Mouse (Mus musculus): Measurements from ENCODE around the gene Cdkn1c.

The Cdkn1c gene

GRCm38 (mm10) chr7:143460874-143461273 lies at the start of gene Cdkn1c:
Gene Cdkn1c, minus strand, starts transcription at chr7:143461050.
- DNase-seq (ENCODE audit: low read depth, low spot score): peak; percentile 87

GRCm38 (mm10) chr7:143509566-143509965 lies 48.7 kb upstream of the Cdkn1c start:
- H3K27me3 ChIP-seq (ENCODE audit: control insufficient read depth, insufficient read depth, low read length, poor library complexity, severe bottlenecking): no peaks in the 10 kb centered on the region
- no peak for DNase-seq (ENCODE audit: low read depth, low spot score)
- H3K36me3 ChIP-seq (ENCODE audit: control insufficient read depth, insufficient read depth, low read length, poor library complexity, severe bottlenecking): peaks cover 1% of the 10 kb centered on the region

More at GRCm38 (mm10) chr7:143460874-143461273, at the start of gene Cdkn1c:
- Histone ChIP-seq H3K36me3 (ENCODE audit: control insufficient read depth, insufficient read depth, low read length, poor library complexity, severe bottlenecking) (no peaks in the 10 kb centered on the region), H3K27me3 (ENCODE audit: control insufficient read depth, insufficient read depth, low read length, poor library complexity, severe bottlenecking) (no peaks in the 10 kb centered on the region)

DNA sequence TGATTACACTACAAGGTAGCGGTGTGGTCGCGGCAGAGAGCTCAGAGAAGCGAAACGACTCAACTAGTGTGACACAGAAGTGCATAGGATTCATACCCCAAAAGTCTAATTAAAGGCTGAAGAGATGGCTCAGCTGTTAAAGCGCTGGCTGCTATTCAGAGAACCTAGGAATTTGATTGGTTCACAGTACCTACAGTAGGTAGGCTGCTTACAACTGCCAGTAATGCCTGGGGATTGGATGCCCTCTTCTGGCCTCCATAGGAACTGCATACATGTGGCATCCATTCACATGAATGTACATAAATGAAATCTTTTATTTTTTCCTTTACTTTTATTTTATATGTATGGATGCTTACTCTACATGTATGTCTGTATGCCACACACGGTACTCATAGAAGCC lies 45.8 kb upstream of the Cdkn1c start:
- Histone ChIP-seq H3K36me3 (ENCODE audit: control insufficient read depth, insufficient read depth, low read length, poor library complexity, severe bottlenecking) (no peaks in the 10 kb centered on the region), H3K27me3 (ENCODE audit: control insufficient read depth, insufficient read depth, low read length, poor library complexity, severe bottlenecking) (no peaks in the 10 kb centered on the region)
- DNase-seq (ENCODE audit: low read depth, low spot score): peak; percentile 69

GRCm38 (mm10) chr7:143506271-143506670 lies 45.4 kb upstream of the Cdkn1c start:
- DNase-seq (ENCODE audit: low read depth, low spot score): no peak
- Histone ChIP-seq H3K27me3 (ENCODE audit: control insufficient read depth, insufficient read depth, low read length, poor library complexity, severe bottlenecking) (no peaks in the 10 kb centered on the region), H3K36me3 (ENCODE audit: control insufficient read depth, insufficient read depth, low read length, poor library complexity, severe bottlenecking) (no peaks in the 10 kb centered on the region)

GRCm38 (mm10) chr7:143505823-143506222 lies 45.0 kb upstream of the Cdkn1c start:
- no peaks in the 10 kb centered on the region for H3K27me3 ChIP-seq (ENCODE audit: control insufficient read depth, insufficient read depth, low read length, poor library complexity, severe bottlenecking)
- peak; percentile 64 for DNase-seq (ENCODE audit: low read depth, low spot score)
- no peaks in the 10 kb centered on the region for H3K36me3 ChIP-seq (ENCODE audit: control insufficient read depth, insufficient read depth, low read length, poor library complexity, severe bottlenecking)

DNA sequence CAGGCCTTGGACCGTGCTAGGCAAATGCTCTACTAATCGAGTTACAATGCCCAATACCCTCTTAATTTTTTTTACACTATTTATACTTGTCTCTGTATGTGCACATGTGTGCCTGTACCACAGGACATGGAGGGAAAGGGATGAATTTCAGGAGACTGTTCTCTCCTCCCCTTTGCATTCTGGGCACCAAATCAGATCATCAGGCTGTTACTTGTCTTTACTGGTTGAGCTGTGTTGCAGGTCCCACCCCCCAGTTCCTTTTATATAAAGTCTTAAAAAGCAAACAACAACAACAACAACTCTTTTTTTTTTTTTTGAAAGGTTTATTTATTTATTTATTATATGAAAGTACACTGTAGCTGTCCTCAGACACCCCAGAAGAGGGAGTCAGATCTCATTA lies 44.6 kb upstream of the Cdkn1c start:
- Histone ChIP-seq H3K36me3 (ENCODE audit: control insufficient read depth, insufficient read depth, low read length, poor library complexity, severe bottlenecking) (no peaks in the 10 kb centered on the region), H3K27me3 (ENCODE audit: control insufficient read depth, insufficient read depth, low read length, poor library complexity, severe bottlenecking) (no peaks in the 10 kb centered on the region)
- no peak for DNase-seq (ENCODE audit: low read depth, low spot score)

GRCm38 (mm10) chr7:143503926-143504325 lies 43.1 kb upstream of the Cdkn1c start:
- Histone ChIP-seq H3K27me3 (ENCODE audit: control insufficient read depth, insufficient read depth, low read length, poor library complexity, severe bottlenecking) (no peaks in the 10 kb centered on the region), H3K36me3 (ENCODE audit: control insufficient read depth, insufficient read depth, low read length, poor library complexity, severe bottlenecking) (no peaks in the 10 kb centered on the region)
- no peak for DNase-seq (ENCODE audit: low read depth, low spot score)

DNA sequence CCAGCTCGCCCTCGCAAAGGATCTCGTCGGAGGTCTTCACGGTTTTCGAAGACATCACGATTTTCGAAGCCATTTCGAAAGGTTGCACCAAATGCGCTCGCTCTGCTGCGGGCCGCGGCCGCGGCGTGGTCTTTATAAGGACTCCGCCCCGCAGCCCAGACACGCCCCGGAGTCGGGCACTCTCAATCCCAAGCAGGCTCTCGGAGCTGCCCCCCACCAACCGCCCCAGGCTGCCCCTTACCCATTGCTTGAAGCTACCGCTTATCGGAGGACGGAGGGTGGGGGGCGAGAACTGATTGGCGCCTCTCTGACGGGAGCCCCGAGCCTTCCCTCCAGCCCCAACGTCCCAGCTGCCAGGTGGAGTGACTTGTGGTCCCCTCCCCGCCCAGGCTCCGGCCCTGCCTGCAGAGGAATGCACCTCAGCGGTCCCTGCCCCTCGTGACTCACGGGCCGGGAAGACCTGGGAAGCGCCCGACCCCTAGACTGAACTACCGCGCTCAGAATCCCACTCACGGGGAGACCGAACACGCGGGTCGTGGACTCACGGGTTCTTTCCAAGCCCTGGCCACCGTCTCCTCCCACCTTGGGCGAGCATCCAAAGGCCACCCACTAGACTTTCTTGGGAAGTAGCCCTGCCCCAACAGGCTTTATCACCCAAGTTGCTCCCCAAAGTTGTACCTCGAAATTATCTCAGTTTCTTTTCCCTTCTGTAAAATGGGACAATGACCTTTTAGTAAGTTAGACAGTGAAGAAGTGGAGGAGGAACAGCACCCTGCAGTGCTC lies 41.8 kb upstream of the Cdkn1c start, which contains the start of gene Phlda2:
TSS of gene Phlda2 (minus strand) at position 733 of the 783 bp plus-strand sequence.
- no peak for DNase-seq (ENCODE audit: low read depth, low spot score)
- H3K36me3 ChIP-seq (ENCODE audit: control insufficient read depth, insufficient read depth, low read length, poor library complexity, severe bottlenecking): no peaks in the 10 kb centered on the region
- H3K27me3 ChIP-seq (ENCODE audit: control insufficient read depth, insufficient read depth, low read length, poor library complexity, severe bottlenecking): no peaks in the 10 kb centered on the region

GRCm38 (mm10) chr7:143501643-143502417 lies 41.0 kb upstream of the Cdkn1c start:
- H3K27me3 ChIP-seq (ENCODE audit: control insufficient read depth, insufficient read depth, low read length, poor library complexity, severe bottlenecking): no peaks in the 10 kb centered on the region
- H3K36me3 ChIP-seq (ENCODE audit: control insufficient read depth, insufficient read depth, low read length, poor library complexity, severe bottlenecking): no peaks in the 10 kb centered on the region
- DNase-seq (ENCODE audit: low read depth, low spot score): peak; percentile 12

DNA sequence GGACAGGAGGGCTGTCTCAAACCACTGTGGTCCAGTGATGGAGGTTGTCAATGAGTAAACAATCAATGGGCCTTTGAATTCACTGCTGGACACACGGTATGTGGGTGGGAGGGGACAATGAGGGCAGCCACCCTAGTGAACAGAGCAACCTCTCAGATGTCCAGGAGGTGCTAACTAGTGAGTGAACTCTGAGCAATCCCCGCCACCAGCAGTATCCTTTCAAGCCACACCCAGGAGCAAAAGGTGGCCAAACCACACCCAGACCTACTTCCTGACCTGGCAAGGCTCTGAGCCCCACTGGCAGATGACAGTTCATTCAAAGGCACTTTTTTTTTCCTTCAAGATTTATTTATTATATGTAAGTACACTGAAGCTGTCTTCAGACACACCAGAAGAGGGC lies 40.1 kb upstream of the Cdkn1c start:
- DNase-seq (ENCODE audit: low read depth, low spot score): no peak
- H3K27me3 ChIP-seq (ENCODE audit: control insufficient read depth, insufficient read depth, low read length, poor library complexity, severe bottlenecking): no peaks in the 10 kb centered on the region

GRCm38 (mm10) chr7:143498584-143498983 lies 37.7 kb upstream of the Cdkn1c start:
- no peaks in the 10 kb centered on the region for H3K36me3 ChIP-seq (ENCODE audit: control insufficient read depth, insufficient read depth, low read length, poor library complexity, severe bottlenecking)
- no peak for DNase-seq (ENCODE audit: low read depth, low spot score)

More for the DNA sequence above, 40.1 kb upstream of the Cdkn1c start:
- no peaks in the 10 kb centered on the region for H3K36me3 ChIP-seq (ENCODE audit: control insufficient read depth, insufficient read depth, low read length, poor library complexity, severe bottlenecking)

GRCm38 (mm10) chr7:143495104-143495961 lies 34.5 kb upstream of the Cdkn1c start:
- no peaks in the 10 kb centered on the region for H3K36me3 ChIP-seq (ENCODE audit: control insufficient read depth, insufficient read depth, low read length, poor library complexity, severe bottlenecking)
- no peaks in the 10 kb centered on the region for H3K27me3 ChIP-seq (ENCODE audit: control insufficient read depth, insufficient read depth, low read length, poor library complexity, severe bottlenecking)
- DNase-seq (ENCODE audit: low read depth, low spot score): no peak

More at GRCm38 (mm10) chr7:143498584-143498983, 37.7 kb upstream of the Cdkn1c start:
- no peaks in the 10 kb centered on the region for H3K27me3 ChIP-seq (ENCODE audit: control insufficient read depth, insufficient read depth, low read length, poor library complexity, severe bottlenecking)

- no peak for DNase-seq (ENCODE audit: low read depth, low spot score)
- Histone ChIP-seq H3K27me3 (ENCODE audit: control insufficient read depth, insufficient read depth, low read length, poor library complexity, severe bottlenecking) (no peaks in the 10 kb centered on the region), H3K36me3 (ENCODE audit: control insufficient read depth, insufficient read depth, low read length, poor library complexity, severe bottlenecking) (no peaks in the 10 kb centered on the region)
These were observed 32.8 kb upstream of the Cdkn1c start for GRCm38 (mm10) chr7:143493616-143494126.

GRCm38 (mm10) chr7:143489735-143490134 lies 28.9 kb upstream of the Cdkn1c start:
- no peak for DNase-seq (ENCODE audit: low read depth, low spot score)
- no peaks in the 10 kb centered on the region for H3K27me3 ChIP-seq (ENCODE audit: control insufficient read depth, insufficient read depth, low read length, poor library complexity, severe bottlenecking)
- no peaks in the 10 kb centered on the region for H3K36me3 ChIP-seq (ENCODE audit: control insufficient read depth, insufficient read depth, low read length, poor library complexity, severe bottlenecking)

Data from splenic B cell, adult 2 months (primary cell).